Mouse (Mus musculus): ENCODE measurements around the gene Prr14. TPM values are rescaled to one million over a fixed set of nuclear protein-coding genes. Genes with fewer than 3 reads are reported as not detected.
"Not testable (repeated sequence)": the region's sequence is repeated elsewhere in the genome, so short reads cannot be mapped to it uniquely, and the experiment has no call there.

The Prr14 gene
- polyA plus RNA-seq, 1 experiment from 2014 or later = 32.9 TPM

DNA sequence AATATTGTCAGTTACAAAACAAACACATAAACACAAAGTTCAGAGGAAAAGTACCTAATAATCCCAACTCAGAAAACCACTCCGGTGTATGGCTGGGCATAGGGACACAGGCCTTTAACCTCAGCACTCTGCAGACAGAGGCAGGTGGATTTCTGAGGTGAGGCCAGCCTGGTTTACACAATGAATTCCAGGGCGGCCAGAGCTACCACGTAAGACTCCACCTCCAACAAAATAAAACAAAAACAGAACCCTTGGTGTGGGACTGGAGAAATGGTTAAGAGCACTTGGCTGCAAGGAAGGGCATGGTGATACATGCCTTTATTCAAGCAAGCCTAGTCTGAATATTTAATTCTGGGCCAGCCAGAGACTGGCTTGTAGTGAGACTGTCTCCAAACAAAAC lies 32.4 kb downstream of the Prr14 start:
- Histone ChIP-seq H3K27me3 (ENCODE audit: control insufficient read depth, insufficient read depth, low read depth, low read length) (no peaks in the 10 kb centered on the region), H3K9ac (ENCODE audit: low read depth, low read length) (no peak overlapping the region), H3K4me1 (ENCODE audit: control insufficient read depth, insufficient read depth, low read length) (no peaks in the 10 kb centered on the region), H3K4me2 (ENCODE audit: low read length) (no peak overlapping the region), H3K9me3 (replicated peaks; ENCODE audit: control insufficient read depth, low read length, poor library complexity, severe bottlenecking) (no peaks in the 10 kb centered on the region), H3K4me3 (ENCODE audit: low read depth, low read length) (no peak overlapping the region), H3K27ac (ENCODE audit: low read length) (no peak overlapping the region), H3K36me3 (ENCODE audit: control insufficient read depth, insufficient read depth, low read length) (peaks cover 34% of the 10 kb centered on the region)
- ATAC-seq = no peak
- 92% methylated on average over 3 of the region's 3 CpGs for WGBS

DNA sequence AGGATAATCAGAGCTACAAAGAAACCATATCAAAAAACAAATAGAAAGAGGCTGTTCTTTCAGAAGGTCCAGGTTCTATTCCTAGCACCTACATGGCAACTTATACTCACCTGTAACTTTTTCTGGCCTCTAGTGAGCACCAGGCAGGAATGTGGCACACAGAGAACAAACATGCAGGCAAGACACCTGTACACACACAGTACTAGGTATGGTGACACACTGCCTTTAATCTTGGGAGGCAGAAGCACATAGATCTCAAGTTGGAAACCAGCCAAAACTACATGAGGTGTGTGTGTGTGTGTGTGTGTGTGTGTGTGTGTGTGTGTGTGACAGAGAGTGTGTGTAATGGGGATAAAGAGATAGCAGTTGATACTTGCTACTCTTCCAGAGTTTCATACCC lies 35.2 kb downstream of the Prr14 start:
- Histone ChIP-seq H3K36me3 (ENCODE audit: control insufficient read depth, insufficient read depth, low read length) (peaks cover 21% of the 10 kb centered on the region), H3K9ac (ENCODE audit: low read depth, low read length) (no peak overlapping the region), H3K9me3 (replicated peaks; ENCODE audit: control insufficient read depth, low read length, poor library complexity, severe bottlenecking) (no peaks in the 10 kb centered on the region), H3K4me1 (ENCODE audit: control insufficient read depth, insufficient read depth, low read length) (no peaks in the 10 kb centered on the region), H3K4me3 (ENCODE audit: low read depth, low read length) (no peak overlapping the region), H3K27ac (ENCODE audit: low read length) (no peak overlapping the region), H3K27me3 (ENCODE audit: control insufficient read depth, insufficient read depth, low read depth, low read length) (no peaks in the 10 kb centered on the region), H3K4me2 (ENCODE audit: low read length) (no peak overlapping the region)
- no peak for ATAC-seq

DNA sequence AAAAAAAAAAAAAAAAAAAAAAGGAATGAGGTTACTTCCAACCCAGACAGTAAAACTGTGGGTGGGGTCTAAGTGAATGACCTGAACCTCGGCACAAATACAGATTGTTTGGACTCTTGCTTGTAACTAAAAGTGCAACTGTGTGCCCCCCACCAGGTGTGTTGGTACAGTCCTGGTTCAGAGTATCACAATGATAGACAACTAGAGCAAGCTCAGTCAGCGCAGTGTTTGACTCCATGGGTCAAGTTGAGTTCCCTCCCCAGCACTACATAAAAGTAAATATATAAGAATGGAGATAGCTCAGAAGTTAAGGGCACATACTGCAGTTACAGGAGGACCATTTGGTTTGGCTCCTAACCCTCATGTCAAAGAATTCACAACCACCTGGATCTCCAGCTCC lies 38.0 kb downstream of the Prr14 start:
- H3K27me3 ChIP-seq (ENCODE audit: control insufficient read depth, insufficient read depth, low read depth, low read length) = no peaks in the 10 kb centered on the region
- 84% methylated on average over 2 of the region's 2 CpGs for WGBS
- H3K9me3 ChIP-seq (replicated peaks; ENCODE audit: control insufficient read depth, low read length, poor library complexity, severe bottlenecking) = no peaks in the 10 kb centered on the region
- no peak overlapping the region for H3K9ac ChIP-seq (ENCODE audit: low read depth, low read length)
- H3K4me3 ChIP-seq (ENCODE audit: low read depth, low read length) = no peak overlapping the region
- H3K36me3 ChIP-seq (ENCODE audit: control insufficient read depth, insufficient read depth, low read length) = no peaks in the 10 kb centered on the region
- no peak for ATAC-seq
- H3K4me2 ChIP-seq (ENCODE audit: low read length) = no peak overlapping the region
- no peaks in the 10 kb centered on the region for H3K4me1 ChIP-seq (ENCODE audit: control insufficient read depth, insufficient read depth, low read length)
- no peak overlapping the region for H3K27ac ChIP-seq (ENCODE audit: low read length)

DNA sequence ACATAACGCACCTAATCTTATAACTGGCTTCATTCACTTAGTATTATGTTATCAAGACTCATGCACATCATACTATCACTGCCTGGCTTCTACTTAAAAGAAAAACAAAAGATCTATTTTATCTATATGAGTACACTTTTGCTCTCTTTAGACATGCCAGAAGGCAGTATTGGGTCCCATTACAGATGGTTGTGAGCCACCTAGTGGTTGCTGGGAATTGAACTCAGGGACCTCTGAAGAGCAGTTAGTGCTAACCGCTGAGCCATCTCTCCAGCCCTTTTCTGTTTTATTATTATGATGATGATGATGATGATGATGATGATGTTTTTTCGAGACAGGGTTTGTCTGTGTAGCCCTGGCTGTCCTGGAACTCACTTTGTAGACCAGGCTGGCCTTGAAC lies 39.0 kb downstream of the Prr14 start:
- WGBS = 54% methylated on average over 3 of the region's 3 CpGs
- ATAC-seq = no peak
- Histone ChIP-seq H3K9ac (ENCODE audit: low read depth, low read length) (no peak overlapping the region), H3K4me1 (ENCODE audit: control insufficient read depth, insufficient read depth, low read length) (no peaks in the 10 kb centered on the region), H3K4me2 (ENCODE audit: low read length) (no peak overlapping the region), H3K27me3 (ENCODE audit: control insufficient read depth, insufficient read depth, low read depth, low read length) (no peaks in the 10 kb centered on the region), H3K9me3 (replicated peaks; ENCODE audit: control insufficient read depth, low read length, poor library complexity, severe bottlenecking) (no peaks in the 10 kb centered on the region), H3K27ac (ENCODE audit: low read length) (no peak overlapping the region), H3K36me3 (ENCODE audit: control insufficient read depth, insufficient read depth, low read length) (no peaks in the 10 kb centered on the region), H3K4me3 (ENCODE audit: low read depth, low read length) (no peak overlapping the region)

DNA sequence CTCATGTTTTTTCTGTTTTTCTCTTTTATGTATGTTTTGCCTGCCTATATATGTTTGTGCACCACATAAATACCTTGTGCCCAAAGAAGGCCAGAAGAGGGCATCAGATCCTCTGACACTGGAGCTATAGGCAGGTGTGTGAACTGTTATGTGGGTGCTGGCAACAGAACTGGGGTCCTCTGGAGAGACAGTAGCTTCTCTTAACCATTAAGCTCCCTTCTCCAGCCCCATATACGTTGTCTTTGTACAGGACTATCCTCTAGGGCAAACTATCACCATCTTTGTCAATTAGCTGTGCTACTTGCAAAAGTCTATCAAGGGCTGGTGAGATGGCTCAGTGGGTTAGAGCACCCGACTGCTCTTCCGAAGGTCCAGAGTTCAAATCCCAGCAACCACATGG lies 48.9 kb downstream of the Prr14 start:
- Histone ChIP-seq H3K36me3 (ENCODE audit: control insufficient read depth, insufficient read depth, low read length) (no peaks in the 10 kb centered on the region), H3K9me3 (replicated peaks; ENCODE audit: control insufficient read depth, low read length, poor library complexity, severe bottlenecking) (no peaks in the 10 kb centered on the region)

DNA sequence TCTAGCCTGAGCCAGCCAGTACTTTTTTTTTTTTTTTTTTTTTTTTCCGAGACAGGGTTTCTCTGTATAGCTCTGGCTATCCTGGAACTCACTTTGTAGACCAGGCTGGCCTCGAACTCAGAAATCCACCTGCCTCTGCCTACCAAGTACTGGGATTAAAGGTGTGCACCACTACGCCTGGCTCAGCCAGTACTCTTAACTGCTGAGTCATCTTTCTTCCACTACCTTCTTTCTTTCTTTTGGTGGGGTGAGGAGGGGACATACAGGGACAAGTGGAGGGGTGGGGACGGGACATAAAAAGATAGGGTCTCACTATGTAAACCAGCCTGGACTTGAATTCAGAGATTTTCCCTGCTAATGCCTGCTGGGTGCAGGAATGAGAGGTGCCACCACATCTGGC lies 50.4 kb downstream of the Prr14 start:
- 86% methylated on average over 4 of the region's 4 CpGs for WGBS
- H3K9me3 ChIP-seq (replicated peaks; ENCODE audit: control insufficient read depth, low read length, poor library complexity, severe bottlenecking); H3K4me3 ChIP-seq (ENCODE audit: low read depth, low read length); H3K36me3 ChIP-seq (ENCODE audit: control insufficient read depth, insufficient read depth, low read length); H3K27ac ChIP-seq (ENCODE audit: low read length); H3K4me2 ChIP-seq (ENCODE audit: low read length); H3K9ac ChIP-seq (ENCODE audit: low read depth, low read length); ATAC-seq; H3K27me3 ChIP-seq (ENCODE audit: control insufficient read depth, insufficient read depth, low read depth, low read length): not testable (repeated sequence)
- H3K4me1 ChIP-seq (ENCODE audit: control insufficient read depth, insufficient read depth, low read length) = peaks cover 17% of the 10 kb centered on the region

More for the DNA sequence above, 48.9 kb downstream of the Prr14 start:
- Histone ChIP-seq H3K27me3 (ENCODE audit: control insufficient read depth, insufficient read depth, low read depth, low read length) (no peaks in the 10 kb centered on the region), H3K4me2 (ENCODE audit: low read length) (no peak overlapping the region), H3K9ac (ENCODE audit: low read depth, low read length) (no peak overlapping the region), H3K4me3 (ENCODE audit: low read depth, low read length) (no peak overlapping the region), H3K27ac (ENCODE audit: low read length) (no peak overlapping the region), H3K4me1 (ENCODE audit: control insufficient read depth, insufficient read depth, low read length) (peaks cover 5% of the 10 kb centered on the region)
- no peak for ATAC-seq
- WGBS = 92% methylated on average over 3 of the region's 3 CpGs

DNA sequence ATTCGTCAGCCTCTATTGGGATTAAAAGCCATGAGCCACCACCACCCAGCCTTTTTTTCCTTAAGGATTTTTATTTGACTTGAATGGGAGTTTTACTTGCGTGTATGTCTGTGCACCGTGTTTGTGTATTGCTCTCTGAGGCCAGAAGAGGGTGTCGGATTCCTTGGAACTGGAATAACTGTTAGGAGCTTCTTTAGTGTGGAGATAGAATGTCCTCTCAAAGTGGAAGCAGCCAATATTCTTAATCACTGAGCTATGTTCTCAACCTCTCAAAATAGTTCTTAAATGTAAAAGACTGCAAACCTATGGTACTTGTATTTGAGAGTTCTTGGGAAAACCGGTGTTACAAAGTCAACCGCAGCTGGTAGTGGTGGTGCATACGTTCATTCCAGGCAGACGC lies 51.8 kb downstream of the Prr14 start:
- peak overlapping the region; percentile 94 for H3K9ac ChIP-seq (ENCODE audit: low read depth, low read length)
- WGBS = 33% methylated on average over 8 of the region's 8 CpGs
- H3K4me2 ChIP-seq (ENCODE audit: low read length) = peak overlapping the region; percentile 60

DNA sequence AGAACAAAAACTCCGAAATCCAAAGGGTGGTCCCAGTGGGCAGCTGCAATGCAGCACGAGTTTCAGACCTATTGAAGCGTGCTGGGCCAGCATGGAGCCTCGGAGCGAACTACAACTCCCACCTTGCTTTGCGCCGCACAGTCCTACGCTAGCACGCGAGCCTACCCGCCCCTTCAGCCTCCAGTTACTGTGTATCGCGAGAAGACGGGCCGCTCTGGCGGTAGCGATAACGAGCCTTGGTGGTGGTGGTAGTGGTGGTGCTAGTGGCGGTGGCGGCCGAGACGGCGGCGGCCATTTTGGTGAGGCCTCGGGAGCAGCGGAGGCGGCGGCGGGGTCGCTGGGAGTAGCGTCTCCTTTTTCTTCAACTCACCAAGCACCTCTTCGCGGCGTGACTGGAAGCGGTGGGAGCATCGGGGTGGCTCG lies 52.4 kb downstream of the Prr14 start, which contains the start of gene Srcap:
Gene Srcap (plus strand): TSS at position 176 of the 423 bp plus-strand sequence.
- WGBS = under 1% methylated on average over 34 of the region's 37 CpGs
- peak; percentile 99 for ATAC-seq
- Histone ChIP-seq H3K4me3 (ENCODE audit: low read depth, low read length) (peak within 1 kb of the TSS; percentile 85), H3K36me3 (ENCODE audit: control insufficient read depth, insufficient read depth, low read length) (peaks cover 8% of the 10 kb centered on the region; the same call in 1 of the 2 replicates), H3K4me2 (ENCODE audit: low read length) (peak within 1 kb of the TSS; percentile 70), H3K9ac (ENCODE audit: low read depth, low read length) (peak within 1 kb of the TSS; percentile 94), H3K27ac (ENCODE audit: low read length) (peak within 1 kb of the TSS; percentile 99), H3K4me1 (ENCODE audit: control insufficient read depth, insufficient read depth, low read length) (peaks cover 18% of the 10 kb centered on the region), H3K9me3 (replicated peaks; ENCODE audit: control insufficient read depth, low read length, poor library complexity, severe bottlenecking) (no peaks in the 10 kb centered on the region), H3K27me3 (ENCODE audit: control insufficient read depth, insufficient read depth, low read depth, low read length) (no peaks in the 10 kb centered on the region)

More for the DNA sequence above, 51.8 kb downstream of the Prr14 start:
- Histone ChIP-seq H3K27ac (ENCODE audit: low read length) (peak overlapping the region; percentile 99), H3K27me3 (ENCODE audit: control insufficient read depth, insufficient read depth, low read depth, low read length) (no peaks in the 10 kb centered on the region), H3K4me3 (ENCODE audit: low read depth, low read length) (peak overlapping the region; percentile 85), H3K4me1 (ENCODE audit: control insufficient read depth, insufficient read depth, low read length) (peaks cover 18% of the 10 kb centered on the region), H3K36me3 (ENCODE audit: control insufficient read depth, insufficient read depth, low read length) (peaks cover 5% of the 10 kb centered on the region; the same call in 1 of the 2 replicates), H3K9me3 (replicated peaks; ENCODE audit: control insufficient read depth, low read length, poor library complexity, severe bottlenecking) (no peaks in the 10 kb centered on the region)
- no peak for ATAC-seq

DNA sequence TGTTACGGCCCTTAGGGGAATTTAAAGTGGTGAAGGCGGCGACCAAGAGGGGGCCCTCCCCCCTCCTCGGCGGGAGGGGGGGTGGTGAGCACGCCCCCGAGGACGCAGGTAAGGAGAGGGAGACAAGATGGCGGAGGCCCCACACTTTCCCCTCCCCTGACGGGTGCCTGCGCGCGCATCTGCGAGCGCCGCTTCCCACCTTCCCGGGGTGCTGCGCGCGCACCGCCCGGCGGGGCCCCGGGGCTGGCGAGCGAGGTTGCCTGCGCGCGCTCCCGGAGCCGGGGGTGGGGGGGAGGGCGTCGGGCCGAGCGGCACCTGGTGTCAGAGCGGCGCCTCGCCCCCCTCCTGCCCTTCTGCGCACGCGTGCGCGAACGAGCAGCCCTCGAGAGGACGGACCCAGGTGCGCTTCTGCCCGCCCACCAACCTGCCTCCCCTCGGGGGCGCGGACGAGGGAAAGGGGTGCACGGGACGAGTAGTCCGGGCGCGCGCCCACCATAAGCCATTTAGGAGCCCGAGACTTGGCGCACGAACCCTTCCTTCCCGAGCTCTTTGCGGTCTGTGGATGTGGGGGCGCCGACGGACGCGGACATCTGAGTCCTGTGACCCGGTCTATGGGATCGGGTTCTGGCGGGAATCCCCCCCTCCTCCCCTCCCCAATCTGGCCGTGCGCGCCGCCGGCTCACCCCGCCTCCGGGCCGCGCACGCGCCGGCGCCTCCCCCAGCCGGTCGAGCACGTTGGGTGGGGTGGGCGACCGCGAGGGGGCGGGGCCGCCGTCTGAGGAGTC lies 53.0 kb downstream of the Prr14 start:
- 0% methylated on average over 68 of the region's 93 CpGs for WGBS
- Histone ChIP-seq H3K4me2 (ENCODE audit: low read length) (peak overlapping the region; percentile 70), H3K36me3 (ENCODE audit: control insufficient read depth, insufficient read depth, low read length) (peaks cover 9% of the 10 kb centered on the region; the same call in 1 of the 2 replicates), H3K9me3 (replicated peaks; ENCODE audit: control insufficient read depth, low read length, poor library complexity, severe bottlenecking) (no peaks in the 10 kb centered on the region), H3K9ac (ENCODE audit: low read depth, low read length) (peak overlapping the region; percentile 94), H3K27ac (ENCODE audit: low read length) (peak overlapping the region; percentile 99), H3K4me1 (ENCODE audit: control insufficient read depth, insufficient read depth, low read length) (peaks cover 18% of the 10 kb centered on the region), H3K4me3 (ENCODE audit: low read depth, low read length) (peak overlapping the region; percentile 85), H3K27me3 (ENCODE audit: control insufficient read depth, insufficient read depth, low read depth, low read length) (no peaks in the 10 kb centered on the region)
- ATAC-seq = peak; percentile 85

All from midbrain, embryonic 16.5 days (tissue).